Mouse (Mus musculus) embryonic facial prominence, embryonic 11.5 days (tissue): Measurements from ENCODE around the gene Gsdma3. TPM values are rescaled to one million over a fixed set of nuclear protein-coding genes. Genes with fewer than 3 reads are reported as not detected.
"Not testable (repeated sequence)": the region's sequence is repeated elsewhere in the genome, so short reads cannot be mapped to it uniquely, and the experiment has no call there.

Source experiments
- ATAC-seq: fragments of 200-750 bp; cut with Nextera tagmentation; replicated peaks from 2 replicates; pipeline ENCODE4 v1.8.0; 2017; ENCODE audit warnings: low read depth; ENCODE audit not compliant: insufficient number of reproducible peaks, low FRiP score, low TSS enrichment
- DNase-seq: peaks from one replicate; pipeline ENCODE4 v3.0.0-alpha.2; 2015; ENCODE audit warnings: low spot score
- H3K27ac ChIP-seq: fragments of 300-500 bp; sonication (generic); replicated peaks from 2 replicates; pipeline ENCODE4 v1.5.1; 2014; ENCODE audit warnings: mild to moderate bottlenecking, low read depth, low read length, control low read depth
- H3K27me3 ChIP-seq: fragments of 300-500 bp; sonication (generic); 2 replicates; pipeline ENCODE4 v1.6.1; 2014; ENCODE audit warnings: mild to moderate bottlenecking, low read length, moderate library complexity, mixed read lengths; ENCODE audit not compliant: control insufficient read depth, insufficient read depth
- H3K36me3 ChIP-seq: fragments of 300-500 bp; sonication (generic); replicated peaks from 2 replicates; pipeline ENCODE4 v1.6.1; 2014; ENCODE audit warnings: low read depth, mild to moderate bottlenecking, low read length, moderate library complexity, mixed read lengths; ENCODE audit not compliant: control insufficient read depth, insufficient read depth
- H3K4me1 ChIP-seq: fragments of 300-500 bp; sonication (generic); 2 replicates; pipeline ENCODE4 v1.6.1; 2014; ENCODE audit warnings: low read length, mixed read lengths; ENCODE audit not compliant: control insufficient read depth, insufficient read depth
- H3K4me2 ChIP-seq: fragments of 300-500 bp; sonication (generic); 2 replicates; pipeline ENCODE4 v1.6.1; 2014; ENCODE audit warnings: low read depth, mild to moderate bottlenecking, control low read depth, low read length, moderate library complexity
- H3K4me3 ChIP-seq: fragments of 300-500 bp; sonication (generic); 2 replicates; pipeline ENCODE4 v1.5.1; 2014; ENCODE audit warnings: low read depth, low read length, control low read depth
- H3K9ac ChIP-seq: fragments of 300-500 bp; sonication (generic); replicated peaks from 2 replicates; pipeline ENCODE4 v1.6.1; 2014; ENCODE audit warnings: mild to moderate bottlenecking, control low read depth, low read length
- H3K9me3 ChIP-seq: fragments of 300-500 bp; sonication (generic); replicated peaks from 2 replicates; pipeline ENCODE4 v1.6.1; 2016; ENCODE audit warnings: mild to moderate bottlenecking, low read length, inconsistent platforms, mixed read lengths; ENCODE audit not compliant: control insufficient read depth
- WGBS: fragments of 180-500 bp; shearing (Covaris S2); extraction: QIAGEN DNeasy Blood & Tissue Kit; methylation state at CpG from one replicate; pipeline ENCODE4 v1.1.7; 2014; 5-methylcytosine and 5-hydroxymethylcytosine counted together
- polyA plus RNA-seq: library from polyadenylated mRNA; unstranded; fragments of >200 nt; fragmentation: Nextera tagmentation; extraction: Ambion mirVana; gene quantifications from 2 replicates; pipeline ENCODE4 v1.2.1, GENCODE M21; 2014

Gene Gsdma3
- polyA plus RNA-seq, 1 experiment from 2014 or later, result not detected

GRCm38 (mm10) chr11:98599291-98599690, 26.9 kb upstream of the Gsdma3 start:
- WGBS, result 35% methylated on average over 18 of the region's 18 CpGs
- H3K4me1 ChIP-seq, result no peaks in the 10 kb centered on the region
- no peak overlapping the region for H3K4me3 ChIP-seq
- H3K27me3 ChIP-seq, result peaks cover 6% of the 10 kb centered on the region; the same call in 1 of the 2 replicates
- no peak overlapping the region for H3K9ac ChIP-seq
- no peak overlapping the region for H3K27ac ChIP-seq
- no peaks in the 10 kb centered on the region for H3K9me3 ChIP-seq
- no peaks in the 10 kb centered on the region for H3K36me3 ChIP-seq
- no peak overlapping the region for H3K4me2 ChIP-seq
- no peak for DNase-seq
- no peak for ATAC-seq

- WGBS, result 2% methylated on average over 20 of the region's 20 CpGs
- Histone ChIP-seq H3K27ac (no peak overlapping the region), H3K4me1 (no peaks in the 10 kb centered on the region), H3K36me3 (no peaks in the 10 kb centered on the region), H3K9me3 (no peaks in the 10 kb centered on the region), H3K27me3 (peaks cover 6% of the 10 kb centered on the region; the same call in 1 of the 2 replicates), H3K4me2 (peak overlapping the region; percentile 51), H3K4me3 (peak overlapping the region; percentile 14; the same call in 1 of the 2 replicates), H3K9ac (peak overlapping the region; percentile 25; the same call in 1 of the 2 replicates)
- ATAC-seq (no peak), DNase-seq (peak; percentile 65)
Measured at GRCm38 (mm10) chr11:98602090-98602690, 24.0 kb upstream of the Gsdma3 start.

- H3K9me3 ChIP-seq, result no peaks in the 10 kb centered on the region
- peaks cover 3% of the 10 kb centered on the region; the same call in 1 of the 2 replicates for H3K27me3 ChIP-seq
- no peak for DNase-seq
- ATAC-seq, result no peak
- 86% methylated on average over 2 of the region's 2 CpGs for WGBS
- no peak overlapping the region for H3K9ac ChIP-seq
- no peaks in the 10 kb centered on the region for H3K4me1 ChIP-seq
- no peaks in the 10 kb centered on the region for H3K36me3 ChIP-seq
- H3K4me2 ChIP-seq, result no peak overlapping the region
- no peak overlapping the region for H3K27ac ChIP-seq
- no peak overlapping the region for H3K4me3 ChIP-seq
Measured at GRCm38 (mm10) chr11:98603953-98604352, 22.2 kb upstream of the Gsdma3 start.

- H3K27ac ChIP-seq, ATAC-seq, DNase-seq, H3K9me3 ChIP-seq, H3K9ac ChIP-seq, H3K4me2 ChIP-seq, H3K36me3 ChIP-seq, H3K4me3 ChIP-seq, H3K27me3 ChIP-seq, H3K4me1 ChIP-seq: not testable (repeated sequence)
- WGBS, result 71% methylated on average over 6 of the region's 6 CpGs
Measured at GRCm38 (mm10) chr11:98604911-98605310, 21.2 kb upstream of the Gsdma3 start.

GRCm38 (mm10) chr11:98606763-98607162, 19.4 kb upstream of the Gsdma3 start:
- H3K27ac ChIP-seq, result no peak overlapping the region
- no peak overlapping the region for H3K4me3 ChIP-seq
- DNase-seq (peak; percentile 80), ATAC-seq (no peak)
- WGBS, result 7% methylated on average over 3 of the region's 3 CpGs
- no peaks in the 10 kb centered on the region for H3K36me3 ChIP-seq
- H3K9ac ChIP-seq, result no peak overlapping the region
- H3K9me3 ChIP-seq, result no peaks in the 10 kb centered on the region
- H3K27me3 ChIP-seq, result no peaks in the 10 kb centered on the region
- no peaks in the 10 kb centered on the region for H3K4me1 ChIP-seq
- H3K4me2 ChIP-seq, result no peak overlapping the region

- DNase-seq, result no peak
- no peaks in the 10 kb centered on the region for H3K36me3 ChIP-seq
- ATAC-seq, result no peak
- no peak overlapping the region for H3K27ac ChIP-seq
- H3K4me2 ChIP-seq, result no peak overlapping the region
- H3K9ac ChIP-seq, result no peak overlapping the region
- H3K27me3 ChIP-seq, result no peaks in the 10 kb centered on the region
- no peak overlapping the region for H3K4me3 ChIP-seq
- H3K4me1 ChIP-seq, result no peaks in the 10 kb centered on the region
- 95% methylated on average over 13 of the region's 13 CpGs for WGBS
- H3K9me3 ChIP-seq, result no peaks in the 10 kb centered on the region
Measured at GRCm38 (mm10) chr11:98620791-98621190, 5.4 kb upstream of the Gsdma3 start.

GRCm38 (mm10) chr11:98623981-98624380, 2.2 kb upstream of the Gsdma3 start:
- H3K36me3 ChIP-seq, H3K4me2 ChIP-seq, H3K27ac ChIP-seq, DNase-seq, H3K4me1 ChIP-seq, ATAC-seq, H3K9ac ChIP-seq, H3K27me3 ChIP-seq, H3K9me3 ChIP-seq, H3K4me3 ChIP-seq: not testable (repeated sequence)
- 72% methylated on average over 6 of the region's 6 CpGs for WGBS

- H3K36me3 ChIP-seq, H3K9ac ChIP-seq, H3K27ac ChIP-seq, ATAC-seq, H3K4me2 ChIP-seq, H3K27me3 ChIP-seq, H3K4me3 ChIP-seq, DNase-seq, H3K4me1 ChIP-seq, H3K9me3 ChIP-seq: not testable (repeated sequence)
- 89% methylated on average over 2 of the region's 2 CpGs for WGBS
Measured at GRCm38 (mm10) chr11:98624381-98624780, 1.8 kb upstream of the Gsdma3 start.
